Mouse (Mus musculus): ENCODE results near the gene Nudt9.

GRCm38 (mm10) chr5:104048139-104048538 lies 2.0 kb downstream of the Nudt9 start:
- TF ChIP-seq CTCF (IDR thresholded peaks at IDR 0.05; ENCODE audit: low read depth, low read length) (no peak), POLR2A (IDR thresholded peaks at IDR 0.05; ENCODE audit: insufficient read depth, low read length) (no peak), EP300 (IDR thresholded peaks at IDR 0.05; ENCODE audit: insufficient read depth, low read depth, low read length) (no peak)
